Mouse (Mus musculus): Measurements from ENCODE around the gene Thap8. TPM values are rescaled to one million over a fixed set of nuclear protein-coding genes. Genes with fewer than 3 reads are reported as not detected.

The Thap8 gene
- 1.5 TPM for polyA plus RNA-seq (2014; fragmentation: Illumina TruSeq; extraction: RNeasy Lipid Tissue Mini Kit (QIAGEN cat#74804); ENCODE audit: low read depth, low replicate concordance)

GRCm38 (mm10) chr7:30279951-30280669 is at the start of gene Thap8, which contains the start of gene Wdr62:
Thap8 (plus strand) TSS chr7:30280094.
Wdr62 (minus strand) TSS chr7:30280419.

DNA sequence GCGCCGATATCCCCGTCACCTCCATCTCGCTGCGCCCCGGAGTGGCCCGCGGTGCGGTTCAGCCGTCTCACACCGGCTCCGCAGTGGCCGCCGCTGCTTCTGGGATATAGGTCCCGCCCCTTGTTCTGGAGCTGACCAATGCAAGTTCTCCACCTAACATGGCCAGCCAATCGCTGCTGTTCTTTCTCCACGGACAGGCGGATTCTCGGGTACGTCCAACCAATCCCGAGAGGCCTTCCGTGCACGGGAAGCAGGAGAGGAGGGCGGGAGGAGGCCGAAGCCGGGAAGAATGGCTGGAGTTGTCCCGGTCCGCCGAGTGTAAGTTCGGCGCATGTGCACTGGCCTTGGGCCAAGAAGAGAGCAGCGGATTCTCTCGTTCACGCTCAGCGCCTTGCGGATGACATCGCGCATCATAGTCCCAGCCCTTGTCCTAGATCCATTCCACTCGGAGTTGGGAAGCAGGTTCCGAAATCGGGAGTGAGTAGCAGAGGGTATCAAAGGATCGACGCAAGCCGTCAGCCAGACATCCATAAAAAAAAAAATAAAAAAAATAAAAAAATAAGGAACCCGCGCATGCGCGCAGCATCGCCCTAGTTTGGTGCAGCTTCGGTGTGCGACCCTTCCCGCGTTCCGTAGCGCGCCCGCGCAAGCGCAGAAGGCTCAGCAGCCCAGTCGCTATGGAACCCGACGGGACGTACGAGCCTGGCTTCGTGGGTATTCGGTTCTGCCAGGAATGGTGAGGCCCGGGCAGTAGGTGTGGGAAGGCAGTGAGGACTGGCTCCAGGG is 48.0 kb upstream of the Thap8 start, which contains the start of the genes Polr2i and Tbcb:
TSS of gene Polr2i (plus strand) at position 280 of the 786 bp plus-strand sequence.
TSS of gene Tbcb (minus strand) at position 604 of the 786 bp plus-strand sequence.

GRCm38 (mm10) chr7:30235625-30236024 is 44.3 kb upstream of the Thap8 start, which contains the start of gene Ovol3:
Ovol3 (minus strand) TSS chr7:30235725.

GRCm38 (mm10) chr7:30291215-30292131 is 11.6 kb downstream of the Thap8 start, which contains the start of gene Clip3:
Clip3 (plus strand) TSS chr7:30291728.

DNA sequence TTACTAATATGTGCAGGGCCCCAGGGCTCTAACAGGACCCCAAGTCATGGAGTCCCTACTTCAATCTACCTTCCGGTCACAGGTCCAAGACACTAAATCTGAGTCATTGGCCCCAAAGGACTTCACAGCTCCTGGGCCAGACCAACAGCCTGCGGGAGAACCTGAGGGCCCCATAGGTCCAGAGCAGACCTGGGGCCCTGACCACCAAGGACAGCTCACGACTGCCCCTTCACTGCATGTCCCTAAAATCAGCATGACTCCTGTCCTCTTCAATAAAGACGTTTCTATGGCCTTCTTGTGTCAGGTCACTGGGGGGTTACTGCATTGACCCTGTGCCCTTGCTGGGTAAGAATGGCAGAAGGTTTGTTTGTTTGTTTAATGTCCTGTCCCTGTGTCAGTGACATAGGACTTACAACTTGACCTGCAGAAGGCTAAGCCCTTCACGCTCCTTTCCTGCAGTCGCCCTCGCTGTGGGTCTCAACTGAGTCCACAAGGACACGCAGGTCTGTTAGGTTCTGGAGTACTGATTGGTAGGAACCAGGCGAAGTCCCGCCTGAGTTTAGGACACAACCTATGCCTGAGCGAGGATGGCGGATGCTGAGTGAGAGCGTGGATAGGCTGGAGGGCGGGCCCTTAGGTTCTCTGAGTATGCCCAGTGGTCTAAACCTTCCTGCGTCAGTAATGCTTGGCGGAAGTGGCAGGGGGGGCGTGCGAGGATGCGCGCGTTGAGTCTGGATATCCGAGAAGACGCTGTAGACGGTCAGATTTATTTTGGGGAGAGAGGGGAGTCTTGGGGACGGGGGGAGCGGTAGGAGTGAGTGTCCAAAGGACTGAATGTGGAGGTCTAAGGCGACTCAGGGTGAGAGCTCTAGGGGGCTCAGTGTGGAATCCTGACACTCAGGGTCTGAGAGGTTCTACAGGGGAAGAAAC is 28.4 kb downstream of the Thap8 start, which contains the start of gene Alkbh6:
TSS of gene Alkbh6 (plus strand) at position 642 of the 930 bp plus-strand sequence.

DNA sequence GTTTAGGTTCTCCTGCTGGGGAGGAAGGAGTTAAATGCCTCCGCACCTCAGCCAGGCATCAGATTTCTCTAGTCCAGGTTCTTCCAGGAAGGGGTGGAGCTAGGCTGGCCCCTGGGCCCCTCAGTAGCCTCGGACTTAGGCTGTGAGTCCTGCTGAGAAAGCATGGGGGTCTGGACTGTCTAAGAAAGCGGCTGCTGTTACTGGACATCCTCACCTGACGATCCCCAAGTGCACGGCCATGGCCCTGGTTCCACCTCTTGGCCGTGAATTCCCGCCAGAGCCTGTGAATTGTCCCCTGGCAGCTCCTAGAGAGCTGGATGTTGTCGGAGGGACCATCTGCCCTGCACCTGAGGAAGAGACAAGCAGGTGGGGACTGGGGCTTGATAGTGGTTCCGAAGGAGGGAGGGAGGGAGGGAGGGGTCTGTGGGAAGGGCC is 34.8 kb downstream of the Thap8 start, which contains the start of gene Syne4:
TSS of gene Syne4 (plus strand) at position 87 of the 435 bp plus-strand sequence.

DNA sequence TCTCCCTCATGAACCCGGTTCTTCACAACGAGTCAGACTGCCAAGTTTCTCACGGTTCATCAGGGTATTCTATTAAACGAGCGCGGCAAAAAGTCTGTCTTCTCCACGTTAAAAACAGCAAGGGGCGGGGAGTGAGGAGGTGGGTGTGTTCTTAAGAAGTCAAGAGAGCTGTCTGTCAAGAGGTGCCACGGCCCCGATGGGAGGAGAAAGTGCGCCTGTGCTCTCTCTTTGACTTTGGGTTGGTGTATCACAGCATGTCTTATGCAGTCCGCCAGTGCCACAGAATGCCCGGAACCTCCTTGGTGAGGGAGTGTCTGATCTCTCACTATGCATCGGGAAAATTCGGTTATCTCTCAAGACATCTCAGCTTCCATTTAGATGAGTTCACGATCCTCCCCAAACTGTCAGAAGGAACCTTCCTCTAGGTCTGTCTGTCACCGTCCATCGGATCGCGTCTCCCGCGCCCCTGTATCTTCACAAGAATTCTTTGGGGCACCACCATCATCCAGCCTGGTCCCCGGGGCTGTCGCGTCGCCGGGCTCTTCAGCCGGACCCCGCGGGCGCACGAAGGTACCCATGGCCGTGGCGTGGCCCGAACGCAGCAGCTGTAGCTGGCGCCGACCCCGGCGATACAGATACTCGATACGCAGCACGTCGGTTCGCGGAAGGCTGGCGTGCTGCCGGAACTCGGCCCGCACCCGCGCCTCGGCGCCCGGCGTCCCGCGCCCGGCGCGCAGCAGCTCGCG is 41.8 kb downstream of the Thap8 start, which contains the start of gene E130208F15Rik:
TSS of gene E130208F15Rik (plus strand) at position 202 of the 746 bp plus-strand sequence.

GRCm38 (mm10) chr7:30323795-30324194 is 43.9 kb downstream of the Thap8 start, which contains the start of gene Sdhaf1:
Sdhaf1 (minus strand) TSS chr7:30323895.

Other genes with a start within 250 kb of the Thap8 start
- 4.8 TPM for gene Zfp14, start 228.7 kb upstream of the Thap8 start, polyA plus RNA-seq (2014; fragmentation: Illumina TruSeq; extraction: RNeasy Lipid Tissue Mini Kit (QIAGEN cat#74804); ENCODE audit: low read depth, low replicate concordance)
- 0.60 TPM for gene Zfp82, start 207.2 kb upstream of the Thap8 start, polyA plus RNA-seq (2014; fragmentation: Illumina TruSeq; extraction: RNeasy Lipid Tissue Mini Kit (QIAGEN cat#74804); ENCODE audit: low read depth, low replicate concordance)
- gene Gm26920, start 189.7 kb upstream of the Thap8 start, polyA plus RNA-seq (2014; fragmentation: Illumina TruSeq; extraction: RNeasy Lipid Tissue Mini Kit (QIAGEN cat#74804); ENCODE audit: low read depth, low replicate concordance) = 2.0 TPM
- 4.6 TPM for gene Zfp566, start 189.6 kb upstream of the Thap8 start, polyA plus RNA-seq (2014; fragmentation: Illumina TruSeq; extraction: RNeasy Lipid Tissue Mini Kit (QIAGEN cat#74804); ENCODE audit: low read depth, low replicate concordance)
- gene Zfp260, start 185.3 kb upstream of the Thap8 start, polyA plus RNA-seq (2014; fragmentation: Illumina TruSeq; extraction: RNeasy Lipid Tissue Mini Kit (QIAGEN cat#74804); ENCODE audit: low read depth, low replicate concordance) = 33.9 TPM
- 0.92 TPM for gene Zfp382, start 158.2 kb upstream of the Thap8 start, polyA plus RNA-seq (2014; fragmentation: Illumina TruSeq; extraction: RNeasy Lipid Tissue Mini Kit (QIAGEN cat#74804); ENCODE audit: low read depth, low replicate concordance)
- gene Zfp146, start 110.3 kb upstream of the Thap8 start, polyA plus RNA-seq (2014; fragmentation: Illumina TruSeq; extraction: RNeasy Lipid Tissue Mini Kit (QIAGEN cat#74804); ENCODE audit: low read depth, low replicate concordance) = 33.8 TPM
- 10.2 TPM for gene Cox7a1, start 96.0 kb upstream of the Thap8 start, polyA plus RNA-seq (2014; fragmentation: Illumina TruSeq; extraction: RNeasy Lipid Tissue Mini Kit (QIAGEN cat#74804); ENCODE audit: low read depth, low replicate concordance)
- gene Capns1, start 81.3 kb upstream of the Thap8 start, polyA plus RNA-seq (2014; fragmentation: Illumina TruSeq; extraction: RNeasy Lipid Tissue Mini Kit (QIAGEN cat#74804); ENCODE audit: low read depth, low replicate concordance) = 381 TPM
- gene Polr2i, start 48.1 kb upstream of the Thap8 start, polyA plus RNA-seq (2014; fragmentation: Illumina TruSeq; extraction: RNeasy Lipid Tissue Mini Kit (QIAGEN cat#74804); ENCODE audit: low read depth, low replicate concordance) = 55.6 TPM
- 75.0 TPM for gene Tbcb, start 47.8 kb upstream of the Thap8 start, polyA plus RNA-seq (2014; fragmentation: Illumina TruSeq; extraction: RNeasy Lipid Tissue Mini Kit (QIAGEN cat#74804); ENCODE audit: low read depth, low replicate concordance)
- gene Ovol3, start 44.4 kb upstream of the Thap8 start, polyA plus RNA-seq (2014; fragmentation: Illumina TruSeq; extraction: RNeasy Lipid Tissue Mini Kit (QIAGEN cat#74804); ENCODE audit: low read depth, low replicate concordance) = not detected
- 18.1 TPM for gene Wdr62, start 325 bp downstream of the Thap8 start, polyA plus RNA-seq (2014; fragmentation: Illumina TruSeq; extraction: RNeasy Lipid Tissue Mini Kit (QIAGEN cat#74804); ENCODE audit: low read depth, low replicate concordance)
- gene Clip3, start 11.6 kb downstream of the Thap8 start, polyA plus RNA-seq (2014; fragmentation: Illumina TruSeq; extraction: RNeasy Lipid Tissue Mini Kit (QIAGEN cat#74804); ENCODE audit: low read depth, low replicate concordance) = 12.2 TPM
- gene Alkbh6, start 28.6 kb downstream of the Thap8 start, polyA plus RNA-seq (2014; fragmentation: Illumina TruSeq; extraction: RNeasy Lipid Tissue Mini Kit (QIAGEN cat#74804); ENCODE audit: low read depth, low replicate concordance) = 44.2 TPM
- 5.0 TPM for gene Syne4, start 34.7 kb downstream of the Thap8 start, polyA plus RNA-seq (2014; fragmentation: Illumina TruSeq; extraction: RNeasy Lipid Tissue Mini Kit (QIAGEN cat#74804); ENCODE audit: low read depth, low replicate concordance)
- gene E130208F15Rik, start 41.6 kb downstream of the Thap8 start, polyA plus RNA-seq (2014; fragmentation: Illumina TruSeq; extraction: RNeasy Lipid Tissue Mini Kit (QIAGEN cat#74804); ENCODE audit: low read depth, low replicate concordance) = 1.2 TPM
- 9.0 TPM for gene Sdhaf1, start 43.8 kb downstream of the Thap8 start, polyA plus RNA-seq (2014; fragmentation: Illumina TruSeq; extraction: RNeasy Lipid Tissue Mini Kit (QIAGEN cat#74804); ENCODE audit: low read depth, low replicate concordance)
- 1.7 TPM for gene Lrfn3, start 82.7 kb downstream of the Thap8 start, polyA plus RNA-seq (2014; fragmentation: Illumina TruSeq; extraction: RNeasy Lipid Tissue Mini Kit (QIAGEN cat#74804); ENCODE audit: low read depth, low replicate concordance)
- gene Tyrobp, start 133.7 kb downstream of the Thap8 start, polyA plus RNA-seq (2014; fragmentation: Illumina TruSeq; extraction: RNeasy Lipid Tissue Mini Kit (QIAGEN cat#74804); ENCODE audit: low read depth, low replicate concordance) = 114 TPM
- gene Hcst, start 139.8 kb downstream of the Thap8 start, polyA plus RNA-seq (2014; fragmentation: Illumina TruSeq; extraction: RNeasy Lipid Tissue Mini Kit (QIAGEN cat#74804); ENCODE audit: low read depth, low replicate concordance) = 4.5 TPM
- 1.9 TPM for gene Nfkbid, start 141.6 kb downstream of the Thap8 start, polyA plus RNA-seq (2014; fragmentation: Illumina TruSeq; extraction: RNeasy Lipid Tissue Mini Kit (QIAGEN cat#74804); ENCODE audit: low read depth, low replicate concordance)
- 2.8 TPM for gene Aplp1, start 165.4 kb downstream of the Thap8 start, polyA plus RNA-seq (2014; fragmentation: Illumina TruSeq; extraction: RNeasy Lipid Tissue Mini Kit (QIAGEN cat#74804); ENCODE audit: low read depth, low replicate concordance)
- not detected for gene Kirrel2, start 177.6 kb downstream of the Thap8 start, polyA plus RNA-seq (2014; fragmentation: Illumina TruSeq; extraction: RNeasy Lipid Tissue Mini Kit (QIAGEN cat#74804); ENCODE audit: low read depth, low replicate concordance)
- not detected for gene Nphs1, start 178.2 kb downstream of the Thap8 start, polyA plus RNA-seq (2014; fragmentation: Illumina TruSeq; extraction: RNeasy Lipid Tissue Mini Kit (QIAGEN cat#74804); ENCODE audit: low read depth, low replicate concordance)
- gene Prodh2, start 213.5 kb downstream of the Thap8 start, polyA plus RNA-seq (2014; fragmentation: Illumina TruSeq; extraction: RNeasy Lipid Tissue Mini Kit (QIAGEN cat#74804); ENCODE audit: low read depth, low replicate concordance) = not detected

Data from adipose tissue, adult 10 weeks (tissue).